In genomic region chr6:27781371-27781770, GRCm38 (mm10) we compare ENCODE assay signal across 16 mouse cellular contexts.
"Had no signal": no experiment of that assay in that cellular context is flagged by ENCODE, and none has a peak within 500 bp of the region (broad histone marks: within the 10 kb centered on the region; RNA-seq: fewer than 3 reads in every experiment).

No protein-coding gene starts in this region.

- DNase-seq: retina, postnatal 1 day; right cerebral cortex, adult 18-20 months; right cerebral cortex, postnatal 14 days; right cerebral cortex, postnatal 25 days; right cerebral cortex, postnatal 4 days; spleen, adult 18-20 months; thymus, adult 18-20 months; thymus, adult 2 months; thymus, postnatal 14 days; thymus, postnatal 25 days; thymus, postnatal 36 days; thymus, postnatal 4 days had no signal

- H3K36me3 ChIP-seq: neural tube, embryonic 13.5 days; neural tube, embryonic 15.5 days; stomach, embryonic 15.5 days had no signal

- H3K4me3 ChIP-seq: neural tube, embryonic 13.5 days; neural tube, embryonic 15.5 days; stomach, embryonic 15.5 days had no signal

- H3K4me2 ChIP-seq: neural tube, embryonic 13.5 days; neural tube, embryonic 15.5 days; stomach, embryonic 15.5 days had no signal

- H3K9ac ChIP-seq: neural tube, embryonic 13.5 days; neural tube, embryonic 15.5 days; stomach, embryonic 15.5 days had no signal

- H3K9me3 ChIP-seq: neural tube, embryonic 13.5 days; neural tube, embryonic 15.5 days; stomach, embryonic 15.5 days had no signal

- H3K27me3 ChIP-seq: neural tube, embryonic 13.5 days; neural tube, embryonic 15.5 days; stomach, embryonic 15.5 days had no signal

- H3K27ac ChIP-seq: neural tube, embryonic 13.5 days; neural tube, embryonic 15.5 days; stomach, embryonic 15.5 days; stomach, postnatal 0 days had no signal

- H3K4me1 ChIP-seq: neural tube, embryonic 13.5 days; neural tube, embryonic 15.5 days; stomach, embryonic 15.5 days had no signal
